Mouse (Mus musculus) frontal cortex, postnatal 25 days (tissue): Measurements from ENCODE around the gene Hcn1.

ENCODE experiments used
- DNase-seq, 2 experiments: peaks; one replicate each; pipeline ENCODE4 v3.0.0; 2022; ENCODE audit warnings: low spot score in 2 of 2

The Hcn1 gene

GRCm38 (mm10) chr13:118023381-118023780 is 421.3 kb downstream of the Hcn1 start:
- DNase-seq: no peak

GRCm38 (mm10) chr13:118026510-118026909 is 424.4 kb downstream of the Hcn1 start:
- no peak for DNase-seq

GRCm38 (mm10) chr13:118027868-118028267 is 425.7 kb downstream of the Hcn1 start:
- no peak for DNase-seq

- no peak for DNase-seq
These were observed 426.5 kb downstream of the Hcn1 start for GRCm38 (mm10) chr13:118028662-118029061.

GRCm38 (mm10) chr13:118029579-118029978 is 427.5 kb downstream of the Hcn1 start:
- DNase-seq: no peak

GRCm38 (mm10) chr13:118035598-118035997 is 433.5 kb downstream of the Hcn1 start:
- DNase-seq: no peak
